Mouse (Mus musculus): ENCODE measurements around the gene Rpl12.

- no peak for TF ChIP-seq CTCF (IDR thresholded peaks at IDR 0.05; ENCODE audit: borderline replicate concordance, insufficient read depth, low read depth, low read length)
- TF ChIP-seq POLR2A (IDR thresholded peaks at IDR 0.05; ENCODE audit: borderline replicate concordance, insufficient read depth, low read length), result no peak
Observed at GRCm38 (mm10) chr2:32965511-32966183, 4.3 kb downstream of the Rpl12 start.
